Mouse (Mus musculus) hindlimb bud, embryonic 11.5 days (tissue): ENCODE data around the gene Grb2.

Experiments used
- DNase-seq: peaks from one replicate; pipeline ENCODE4 v3.0.0-alpha.2; 2012; ENCODE audit warnings: low read depth, low spot score; ENCODE audit errors: extremely low spot score

The Grb2 gene

GRCm38 (mm10) chr11:115611173-115611572 lies 97.2 kb downstream of the Grb2 start:
- no peak for DNase-seq

GRCm38 (mm10) chr11:115609576-115609975 lies 98.8 kb downstream of the Grb2 start:
- DNase-seq: no peak

- no peak for DNase-seq
Measured at GRCm38 (mm10) chr11:115608421-115609399, 99.7 kb downstream of the Grb2 start.

- DNase-seq: no peak
Measured at GRCm38 (mm10) chr11:115606733-115607132, 101.7 kb downstream of the Grb2 start.

- DNase-seq: no peak
Measured at GRCm38 (mm10) chr11:115604304-115604696, 104.1 kb downstream of the Grb2 start.

GRCm38 (mm10) chr11:115603476-115604303 lies 104.7 kb downstream of the Grb2 start, which contains the start of the genes Mrps7 and Gga3:
Mrps7 (plus strand) TSS chr11:115603925.
Gga3 (minus strand) TSS chr11:115604051.
- peak; percentile 62 for DNase-seq

- no peak for DNase-seq
Measured at GRCm38 (mm10) chr11:115603128-115603475, 105.3 kb downstream of the Grb2 start.

GRCm38 (mm10) chr11:115601174-115601573 lies 107.2 kb downstream of the Grb2 start:
- DNase-seq: no peak

GRCm38 (mm10) chr11:115600743-115601142 lies 107.7 kb downstream of the Grb2 start:
- DNase-seq: no peak

- no peak for DNase-seq
Measured at GRCm38 (mm10) chr11:115599722-115600121, 108.7 kb downstream of the Grb2 start.

- no peak for DNase-seq
Measured at GRCm38 (mm10) chr11:115598309-115598708, 110.1 kb downstream of the Grb2 start.

- DNase-seq: no peak
Measured at GRCm38 (mm10) chr11:115595209-115595608, 113.2 kb downstream of the Grb2 start.
